Mouse (Mus musculus): ENCODE results near the gene Phactr3. TPM values are rescaled to one million over a fixed set of nuclear protein-coding genes. Genes with fewer than 3 reads are reported as not detected.
A peak's percentile ranks its signal among the peaks of the same experiment; 100 is the strongest.

Gene Phactr3
- polyA plus RNA-seq, 1 experiment, result not detected

- Histone ChIP-seq H3K4me3 (no peak overlapping the region), H3K79me2 (ENCODE audit: control insufficient read depth, insufficient read depth) (no peaks in the 10 kb centered on the region), H3K27me3 (ENCODE audit: control insufficient read depth, insufficient read depth, insufficient read length) (no peaks in the 10 kb centered on the region), H3K36me3 (ENCODE audit: control insufficient read depth, insufficient read depth) (no peaks in the 10 kb centered on the region), H3K4me2 (ENCODE audit: low read depth) (no peak overlapping the region), H3ac (ENCODE audit: control insufficient read depth, insufficient read length) (no peak overlapping the region)
- TF ChIP-seq MYOD1 (IDR thresholded peaks at IDR 0.05; ENCODE audit: control insufficient read depth in 1 of 3, insufficient read length in 2 of 3, low read depth in 2 of 3) (no peak), POLR2A (IDR thresholded peaks at IDR 0.05; ENCODE audit: insufficient read length, low read depth) (no peak), E2F4 (IDR thresholded peaks at IDR 0.05; ENCODE audit: insufficient read depth) (no peak), SRF (IDR thresholded peaks at IDR 0.05; ENCODE audit: control insufficient read depth, insufficient read length, low read depth) (no peak), MYOG (IDR thresholded peaks at IDR 0.05; ENCODE audit: control insufficient read depth in 1 of 3, insufficient read depth in 1 of 3, insufficient read length in 2 of 3, low read depth in 2 of 3) (no peak), REST (IDR thresholded peaks at IDR 0.05; ENCODE audit: insufficient read depth, insufficient read length) (no peak)
Observed at GRCm38 (mm10) chr2:178272350-178272749, 153.6 kb downstream of the Phactr3 start.

- Histone ChIP-seq H3K4me2 (ENCODE audit: low read depth) (no peak overlapping the region), H3K27me3 (ENCODE audit: control insufficient read depth, insufficient read depth, insufficient read length) (no peaks in the 10 kb centered on the region), H3K4me3 (no peak overlapping the region), H3K79me2 (ENCODE audit: control insufficient read depth, insufficient read depth) (no peaks in the 10 kb centered on the region), H3ac (ENCODE audit: control insufficient read depth, insufficient read length) (no peak overlapping the region), H3K36me3 (ENCODE audit: control insufficient read depth, insufficient read depth) (no peaks in the 10 kb centered on the region)
- TF ChIP-seq E2F4 (IDR thresholded peaks at IDR 0.05; ENCODE audit: insufficient read depth), result no peak
- TF ChIP-seq CEBPB (IDR thresholded peaks at IDR 0.05; ENCODE audit: insufficient read depth, poor library complexity, severe bottlenecking), result no peak
- TF ChIP-seq POLR2AphosphoS2 (IDR thresholded peaks at IDR 0.05; ENCODE audit: insufficient read length, low read depth), result no peak
Observed at GRCm38 (mm10) chr2:178274126-178274525, 155.4 kb downstream of the Phactr3 start.

GRCm38 (mm10) chr2:178277206-178277605 lies 158.4 kb downstream of the Phactr3 start:
- Histone ChIP-seq H3K79me2 (ENCODE audit: control insufficient read depth, insufficient read depth) (no peaks in the 10 kb centered on the region), H3K4me3 (no peak overlapping the region), H3K36me3 (ENCODE audit: control insufficient read depth, insufficient read depth) (no peaks in the 10 kb centered on the region), H3K27me3 (ENCODE audit: control insufficient read depth, insufficient read depth, insufficient read length) (no peaks in the 10 kb centered on the region), H3ac (ENCODE audit: control insufficient read depth, insufficient read length) (no peak overlapping the region), H3K4me2 (ENCODE audit: low read depth) (no peak overlapping the region)
- TF ChIP-seq TCF12 (IDR thresholded peaks at IDR 0.05; ENCODE audit: insufficient read depth, poor library complexity, severe bottlenecking) (no peak), POLR2A (IDR thresholded peaks at IDR 0.05; ENCODE audit: insufficient read length, low read depth) (no peak), SRF (IDR thresholded peaks at IDR 0.05; ENCODE audit: control insufficient read depth, insufficient read length, low read depth) (no peak), MYOG (IDR thresholded peaks at IDR 0.05; ENCODE audit: control insufficient read depth in 1 of 3, insufficient read depth in 1 of 3, insufficient read length in 2 of 3, low read depth in 2 of 3) (no peak), MAX (IDR thresholded peaks at IDR 0.05; ENCODE audit: low read depth) (no peak), REST (IDR thresholded peaks at IDR 0.05; ENCODE audit: insufficient read depth, insufficient read length) (peak; percentile 65)

GRCm38 (mm10) chr2:178281183-178281582 lies 162.4 kb downstream of the Phactr3 start:
- H3ac ChIP-seq (ENCODE audit: control insufficient read depth, insufficient read length), result no peak overlapping the region
- no peaks in the 10 kb centered on the region for H3K79me2 ChIP-seq (ENCODE audit: control insufficient read depth, insufficient read depth)
- TF ChIP-seq MYOG (IDR thresholded peaks at IDR 0.05; ENCODE audit: control insufficient read depth in 1 of 3, insufficient read depth in 1 of 3, insufficient read length in 2 of 3, low read depth in 2 of 3) (no peak), USF1 (IDR thresholded peaks at IDR 0.05; ENCODE audit: low read depth) (no peak), CEBPB (IDR thresholded peaks at IDR 0.05; ENCODE audit: insufficient read depth, poor library complexity, severe bottlenecking) (no peak), SRF (IDR thresholded peaks at IDR 0.05; ENCODE audit: control insufficient read depth, insufficient read length, low read depth) (no peak), TCF12 (IDR thresholded peaks at IDR 0.05; ENCODE audit: insufficient read depth, poor library complexity, severe bottlenecking) (no peak), MAX (IDR thresholded peaks at IDR 0.05; ENCODE audit: low read depth) (no peak), REST (IDR thresholded peaks at IDR 0.05; ENCODE audit: insufficient read depth, insufficient read length) (no peak), E2F4 (IDR thresholded peaks at IDR 0.05; ENCODE audit: insufficient read depth) (no peak), TCF3 (IDR thresholded peaks at IDR 0.05; ENCODE audit: insufficient read length, low read depth) (no peak), MYOD1 (IDR thresholded peaks at IDR 0.05; ENCODE audit: control insufficient read depth in 1 of 3, insufficient read length in 2 of 3, low read depth in 2 of 3) (no peak), POLR2A (IDR thresholded peaks at IDR 0.05; ENCODE audit: insufficient read length, low read depth) (no peak), POLR2AphosphoS2 (IDR thresholded peaks at IDR 0.05; ENCODE audit: insufficient read length, low read depth) (no peak)
- H3K4me3 ChIP-seq, result no peak overlapping the region
- H3K36me3 ChIP-seq (ENCODE audit: control insufficient read depth, insufficient read depth), result no peaks in the 10 kb centered on the region
- H3K27me3 ChIP-seq (ENCODE audit: control insufficient read depth, insufficient read depth, insufficient read length), result no peaks in the 10 kb centered on the region
- H3K4me2 ChIP-seq (ENCODE audit: low read depth), result no peak overlapping the region

GRCm38 (mm10) chr2:178287285-178287684 lies 168.5 kb downstream of the Phactr3 start:
- no peaks in the 10 kb centered on the region for H3K79me2 ChIP-seq (ENCODE audit: control insufficient read depth, insufficient read depth)
- H3K36me3 ChIP-seq (ENCODE audit: control insufficient read depth, insufficient read depth), result no peaks in the 10 kb centered on the region
- no peaks in the 10 kb centered on the region for H3K27me3 ChIP-seq (ENCODE audit: control insufficient read depth, insufficient read depth, insufficient read length)
- TF ChIP-seq MAX (IDR thresholded peaks at IDR 0.05; ENCODE audit: low read depth), result no peak
- no peak for TF ChIP-seq REST (IDR thresholded peaks at IDR 0.05; ENCODE audit: insufficient read depth, insufficient read length)
- TF ChIP-seq POLR2AphosphoS2 (IDR thresholded peaks at IDR 0.05; ENCODE audit: insufficient read length, low read depth), result no peak
- no peak for TF ChIP-seq POLR2A (IDR thresholded peaks at IDR 0.05; ENCODE audit: insufficient read length, low read depth)
- TF ChIP-seq E2F4 (IDR thresholded peaks at IDR 0.05; ENCODE audit: insufficient read depth), result no peak
- TF ChIP-seq USF1 (IDR thresholded peaks at IDR 0.05; ENCODE audit: low read depth), result no peak
- TF ChIP-seq MYOG (IDR thresholded peaks at IDR 0.05; ENCODE audit: control insufficient read depth in 1 of 3, insufficient read depth in 1 of 3, insufficient read length in 2 of 3, low read depth in 2 of 3), result no peak
- no peak for TF ChIP-seq MYOD1 (IDR thresholded peaks at IDR 0.05; ENCODE audit: control insufficient read depth in 1 of 3, insufficient read length in 2 of 3, low read depth in 2 of 3)
- no peak for TF ChIP-seq SRF (IDR thresholded peaks at IDR 0.05; ENCODE audit: control insufficient read depth, insufficient read length, low read depth)
- H3K4me2 ChIP-seq (ENCODE audit: low read depth), result no peak overlapping the region
- no peak overlapping the region for H3K4me3 ChIP-seq
- no peak overlapping the region for H3ac ChIP-seq (ENCODE audit: control insufficient read depth, insufficient read length)

Data from myocyte (in vitro differentiated cells).